Mouse (Mus musculus) G1E (cell line): ENCODE measurements around the gene Ppp2ca. TPM values are rescaled to one million over a fixed set of nuclear protein-coding genes. Genes with fewer than 3 reads are reported as not detected.
"Not testable (repeated sequence)": the region's sequence is repeated elsewhere in the genome, so short reads cannot be mapped to it uniquely, and the experiment has no call there.

ENCODE experiments used
- ATAC-seq: 2 replicates; pipeline ENCODE4 v1.8.0; 2016; ENCODE audit warnings: mild to moderate bottlenecking; ENCODE audit not compliant: insufficient number of reproducible peaks, poor library complexity, low FRiP score, severe bottlenecking; ENCODE audit errors: extremely low read depth
- DNase-seq: peaks from one replicate; pipeline ENCODE4 v3.0.0; 2012; ENCODE audit warnings: low spot score
- H3K27me3 ChIP-seq: 2 replicates; pipeline ENCODE4 v1.6.1; 2012; ENCODE audit warnings: mild to moderate bottlenecking, low read length, inconsistent platforms; ENCODE audit not compliant: insufficient read depth
- H3K36me3 ChIP-seq: replicated peaks from 2 replicates; pipeline ENCODE3; 2012; ENCODE audit warnings: mild to moderate bottlenecking, inconsistent platforms
- H3K4me1 ChIP-seq: 2 replicates; pipeline ENCODE4 v1.6.1; 2012; ENCODE audit warnings: low read depth, low read length, inconsistent platforms, mixed read lengths; ENCODE audit not compliant: insufficient read depth
- H3K4me3 ChIP-seq: 2 replicates; pipeline ENCODE4 v1.5.1; 2012; ENCODE audit warnings: low read depth, mild to moderate bottlenecking, inconsistent platforms, low read length, moderate library complexity, mixed read lengths
- H3K9me3 ChIP-seq: replicated peaks from 2 replicates; pipeline ENCODE4 v1.6.1; 2012; ENCODE audit warnings: inconsistent platforms
- CTCF ChIP-seq: IDR thresholded peaks from 2 replicates; pipeline ENCODE4 v1.5.1; 2012; ENCODE audit warnings: low read depth, low read length, inconsistent platforms, mixed read lengths
- GATA1 ChIP-seq: IDR thresholded peaks from 2 replicates; pipeline ENCODE4 v1.6.1; 2012; ENCODE audit warnings: borderline replicate concordance, low read length, inconsistent platforms, mixed read lengths
- GATA2 ChIP-seq: IDR thresholded peaks from 2 replicates; pipeline ENCODE4 v1.6.1; 2012; ENCODE audit warnings: low read depth, low read length, inconsistent platforms, borderline replicate concordance
- POLR2AphosphoS5 ChIP-seq: IDR thresholded peaks from 2 replicates; pipeline ENCODE4 v1.6.1; 2012; ENCODE audit warnings: low read depth, low read length, inconsistent platforms; ENCODE audit not compliant: insufficient replicate concordance
- TAL1 ChIP-seq: conservative IDR thresholded peaks from 2 replicates; pipeline ENCODE4 v1.6.1; 2012; ENCODE audit warnings: low read depth, low read length, inconsistent platforms, mixed read lengths
- polyA plus RNA-seq: library from polyadenylated mRNA; stranded (reverse); fragments of >175 nt; gene quantifications from 2 replicates; pipeline ENCODE4 v1.2.3, GENCODE M21; 2012
- total RNA-seq, 2 experiments: library from RNA; stranded (forward) in 1 of 2; stranded (reverse) in 1 of 2; fragments of 200-1000 nt in 1 of 2; fragments of >200 nt in 1 of 2; fragmentation: Nextera tagmentation in 1 of 2; gene quantifications; 2 replicates each; pipeline ENCODE4 v1.2.3; 2014 to 2017

Ppp2ca gene
- total and polyA plus RNA-seq, 3 experiments = 16.4 to 109 (median 101) TPM

DNA sequence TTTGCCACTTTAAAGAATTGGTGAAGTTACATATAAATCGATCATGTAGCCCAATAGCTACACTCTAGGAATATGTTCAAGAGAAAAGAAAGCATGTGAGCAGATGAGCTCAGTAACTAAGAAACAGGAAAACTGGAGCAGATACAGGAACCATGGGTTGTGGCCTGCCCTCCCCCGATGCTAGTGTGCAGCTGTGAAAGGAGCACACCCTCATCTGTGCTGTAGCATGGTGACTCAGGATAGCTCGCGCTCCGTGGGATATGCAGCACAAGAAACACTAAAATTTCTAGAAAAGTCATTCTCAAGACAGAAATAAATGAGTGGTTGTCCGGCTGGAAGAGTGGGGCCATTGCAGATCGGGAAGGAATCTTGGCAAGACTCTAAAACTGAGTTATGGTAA lies 18.7 kb downstream of the Ppp2ca start:
- ATAC-seq (no peak), DNase-seq (no peak)
- Histone ChIP-seq H3K4me3 (no peak overlapping the region), H3K9me3 (no peaks in the 10 kb centered on the region), H3K4me1 (peaks cover 25% of the 10 kb centered on the region), H3K27me3 (no peaks in the 10 kb centered on the region), H3K36me3 (peaks cover 94% of the 10 kb centered on the region)
- TF ChIP-seq TAL1 (no peak), GATA1 (no peak), GATA2 (no peak), POLR2AphosphoS5 (no peak), CTCF (no peak)

DNA sequence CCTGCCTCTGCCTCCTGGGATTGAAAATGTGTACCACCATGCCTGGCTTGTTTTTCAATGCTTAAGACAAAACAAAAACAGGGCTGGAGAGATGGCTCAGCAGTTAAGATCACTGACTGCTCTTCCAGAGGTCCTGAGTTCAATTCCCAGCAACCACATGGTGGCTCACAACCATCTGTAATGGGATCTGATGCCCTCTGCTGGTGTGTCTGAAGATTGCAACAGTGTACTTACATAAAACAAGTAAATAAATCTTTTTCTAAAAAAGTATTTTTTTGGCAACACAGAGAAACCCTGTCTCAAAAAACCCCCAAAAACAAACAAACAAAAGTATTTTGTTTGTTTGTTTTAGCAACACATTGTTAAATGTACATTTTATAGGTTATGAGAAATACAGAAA lies 21.9 kb downstream of the Ppp2ca start:
- ATAC-seq, DNase-seq, H3K4me3 ChIP-seq, H3K9me3 ChIP-seq, H3K27me3 ChIP-seq: not testable (repeated sequence)
- Histone ChIP-seq H3K4me1 (peaks cover 10% of the 10 kb centered on the region), H3K36me3 (peaks cover 97% of the 10 kb centered on the region)

DNA sequence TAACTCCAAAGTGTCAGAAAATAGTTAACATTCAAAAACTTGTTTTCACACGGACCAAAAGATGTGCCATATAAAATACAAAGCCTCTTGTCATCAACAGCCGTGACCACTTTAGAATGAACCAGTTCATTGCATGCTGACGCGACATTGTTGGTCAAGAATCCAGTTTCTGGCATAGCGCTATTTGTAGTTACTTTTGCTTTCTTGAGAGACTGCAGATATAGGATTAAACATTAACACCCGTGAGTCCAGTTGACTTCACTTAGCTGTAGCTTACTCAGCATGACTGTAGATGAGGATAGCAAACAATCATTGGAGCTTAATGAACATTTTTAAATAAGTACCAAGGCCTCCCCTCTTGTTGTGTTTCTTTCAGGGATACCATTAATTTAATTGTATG lies 23.6 kb downstream of the Ppp2ca start:
- Histone ChIP-seq H3K4me1 (peaks cover 3% of the 10 kb centered on the region; the same call in 1 of the 2 replicates), H3K9me3 (no peaks in the 10 kb centered on the region), H3K36me3 (peaks cover 94% of the 10 kb centered on the region), H3K4me3 (no peak overlapping the region), H3K27me3 (no peaks in the 10 kb centered on the region)
- ATAC-seq (no peak), DNase-seq (no peak)
- TF ChIP-seq GATA1 = no peak
- no peak for TF ChIP-seq GATA2
- no peak for TF ChIP-seq POLR2AphosphoS5
- TF ChIP-seq CTCF = no peak
- no peak for TF ChIP-seq TAL1

- no peak for ATAC-seq
- peaks cover 3% of the 10 kb centered on the region; the same call in 1 of the 2 replicates for H3K4me1 ChIP-seq
- no peak overlapping the region for H3K4me3 ChIP-seq
- H3K9me3 ChIP-seq = no peaks in the 10 kb centered on the region
- H3K27me3 ChIP-seq = no peaks in the 10 kb centered on the region
- peaks cover 92% of the 10 kb centered on the region for H3K36me3 ChIP-seq
- DNase-seq = no peak
- TF ChIP-seq TAL1 (no peak), POLR2AphosphoS5 (no peak), GATA1 (no peak), GATA2 (no peak), CTCF (no peak)
These were observed 26.0 kb downstream of the Ppp2ca start for GRCm38 (mm10) chr11:52124468-52124867.

GRCm38 (mm10) chr11:52127169-52127568 lies 28.7 kb downstream of the Ppp2ca start:
- H3K36me3 ChIP-seq = peaks cover 79% of the 10 kb centered on the region
- ATAC-seq (no peak), DNase-seq (no peak)
- no peaks in the 10 kb centered on the region for H3K9me3 ChIP-seq
- TF ChIP-seq CTCF = no peak
- TF ChIP-seq POLR2AphosphoS5 = no peak
- TF ChIP-seq GATA1 = no peak
- TF ChIP-seq GATA2 = no peak
- TF ChIP-seq TAL1 = no peak
- H3K4me3 ChIP-seq = no peak overlapping the region
- H3K4me1 ChIP-seq = peaks cover 3% of the 10 kb centered on the region; the same call in 1 of the 2 replicates
- no peaks in the 10 kb centered on the region for H3K27me3 ChIP-seq

GRCm38 (mm10) chr11:52127760-52128159 lies 29.3 kb downstream of the Ppp2ca start:
- no peak for ATAC-seq

More at GRCm38 (mm10) chr11:52127760-52128159, 29.3 kb downstream of the Ppp2ca start:
- DNase-seq = no peak
- peaks cover 3% of the 10 kb centered on the region; the same call in 1 of the 2 replicates for H3K4me1 ChIP-seq
- H3K27me3 ChIP-seq = no peaks in the 10 kb centered on the region
- peaks cover 73% of the 10 kb centered on the region for H3K36me3 ChIP-seq
- H3K4me3 ChIP-seq = no peak overlapping the region
- no peaks in the 10 kb centered on the region for H3K9me3 ChIP-seq
- no peak for TF ChIP-seq GATA2
- no peak for TF ChIP-seq POLR2AphosphoS5
- no peak for TF ChIP-seq GATA1
- no peak for TF ChIP-seq TAL1
